In genomic region chr7:63816056-63816941, GRCm38 (mm10) we compare ENCODE assay signal across 10 mouse cellular contexts.
DNase-seq lines count a peak whose midpoint lies in the region; ATAC-seq and TF ChIP-seq lines count a peak whose summit lies in the region.
"Had no signal": no experiment of that assay in that cellular context is flagged by ENCODE, and none has a peak within 500 bp of the region (broad histone marks: within the 10 kb centered on the region; RNA-seq: fewer than 3 reads in every experiment).

No protein-coding gene starts in this region.

- H3K9ac ChIP-seq in forebrain, embryonic 16.5 days (replicated peaks; ENCODE audit: low read depth, low read length): no peak overlapping the region
- no peak overlapping the region for H3K9ac ChIP-seq in embryonic facial prominence, embryonic 12.5 days
- no peak overlapping the region for H3K9ac ChIP-seq in hindbrain, embryonic 12.5 days
- H3K9ac ChIP-seq: liver, embryonic 13.5 days had no signal

- WGBS in forebrain, embryonic 10.5 days: 86% methylated on average over 10 of the region's 10 CpGs
- WGBS in forebrain, embryonic 16.5 days: 82% methylated on average over 10 of the region's 10 CpGs
- WGBS in embryonic facial prominence, embryonic 12.5 days: 74% methylated on average over 10 of the region's 10 CpGs
- 86% methylated on average over 10 of the region's 10 CpGs for WGBS in hindbrain, embryonic 12.5 days
- WGBS in lung, adult 2 months: 31% methylated on average over 10 of the region's 10 CpGs

- no peak overlapping the region for H3K4me2 ChIP-seq in forebrain, embryonic 16.5 days (ENCODE audit: low read length)
- H3K4me2 ChIP-seq in embryonic facial prominence, embryonic 12.5 days (replicated peaks): no peak overlapping the region
- H3K4me2 ChIP-seq in hindbrain, embryonic 12.5 days (replicated peaks): no peak overlapping the region
- H3K4me2 ChIP-seq: liver, embryonic 13.5 days had no signal

- 0 out of 2 replicates have a peak, but pooled peaks cover 5% of the 10 kb centered on the region for H3K4me1 ChIP-seq in forebrain, embryonic 10.5 days
- H3K4me1 ChIP-seq in forebrain, embryonic 16.5 days (replicated peaks; ENCODE audit: control insufficient read depth, insufficient read depth, low read length): peaks cover 3% of the 10 kb centered on the region
- H3K4me1 ChIP-seq in embryonic facial prominence, embryonic 12.5 days: no peaks in the 10 kb centered on the region
- H3K4me1 ChIP-seq in hindbrain, embryonic 12.5 days: no peaks in the 10 kb centered on the region
- H3K4me1 ChIP-seq in lung, adult 2 months (ENCODE audit: control insufficient read depth, insufficient read depth, low read length): peaks cover 8% of the 10 kb centered on the region; the same call in 1 of the 2 replicates

- H3K9me3 ChIP-seq in forebrain, embryonic 10.5 days: no peaks in the 10 kb centered on the region
- H3K9me3 ChIP-seq in forebrain, embryonic 16.5 days (ENCODE audit: control insufficient read depth, low read length): no peaks in the 10 kb centered on the region
- H3K9me3 ChIP-seq in embryonic facial prominence, embryonic 12.5 days: no peaks in the 10 kb centered on the region
- H3K9me3 ChIP-seq in hindbrain, embryonic 12.5 days (replicated peaks): no peaks in the 10 kb centered on the region
- H3K9me3 ChIP-seq: G1E; liver, embryonic 13.5 days had no signal

- ATAC-seq in forebrain, embryonic 16.5 days: no peak
- no peak for ATAC-seq in embryonic facial prominence, embryonic 12.5 days (ENCODE audit: insufficient number of reproducible peaks, insufficient read depth, low FRiP score, low TSS enrichment)
- ATAC-seq in hindbrain, embryonic 12.5 days (ENCODE audit: low FRiP score): no peak

- no peak for TF ChIP-seq CTCF in lung, adult 2 months (IDR thresholded peaks at IDR 0.05; ENCODE audit: insufficient read depth, low read length)

- H3K27ac ChIP-seq in forebrain, embryonic 10.5 days: 0 out of 2 replicates have a peak overlapping the region, but pooled peaks have one; percentile 35
- H3K27ac ChIP-seq in forebrain, embryonic 16.5 days (ENCODE audit: low read length): no peak overlapping the region
- H3K27ac ChIP-seq in embryonic facial prominence, embryonic 12.5 days: peak overlapping the region; percentile 37; the same call in 1 of the 2 replicates
- H3K27ac ChIP-seq in hindbrain, embryonic 12.5 days: peak overlapping the region; percentile 23; the same call in 1 of the 2 replicates
- H3K27ac ChIP-seq: liver, embryonic 13.5 days had no signal

- no peaks in the 10 kb centered on the region for H3K36me3 ChIP-seq in forebrain, embryonic 10.5 days (replicated peaks)
- H3K36me3 ChIP-seq in forebrain, embryonic 16.5 days (ENCODE audit: control insufficient read depth, insufficient read depth): no peaks in the 10 kb centered on the region
- no peaks in the 10 kb centered on the region for H3K36me3 ChIP-seq in embryonic facial prominence, embryonic 12.5 days
- no peaks in the 10 kb centered on the region for H3K36me3 ChIP-seq in hindbrain, embryonic 12.5 days
- H3K36me3 ChIP-seq: G1E; liver, embryonic 13.5 days had no signal

- no peak for TF ChIP-seq POLR2A in lung, adult 2 months (IDR thresholded peaks at IDR 0.05; ENCODE audit: borderline replicate concordance, extremely low read depth, low read depth, low read length)

- H3K4me3 ChIP-seq in forebrain, embryonic 10.5 days: no peak overlapping the region
- H3K4me3 ChIP-seq in forebrain, embryonic 16.5 days (replicated peaks; ENCODE audit: low read length): no peak overlapping the region
- no peak overlapping the region for H3K4me3 ChIP-seq in embryonic facial prominence, embryonic 12.5 days
- H3K4me3 ChIP-seq in hindbrain, embryonic 12.5 days: no peak overlapping the region
- H3K4me3 ChIP-seq in lung, adult 2 months (replicated peaks; ENCODE audit: extremely low read depth, low read depth, low read length): no peak overlapping the region
- H3K4me3 ChIP-seq: liver, embryonic 13.5 days had no signal

- no peak for DNase-seq in forebrain, embryonic 10.5 days (ENCODE audit: extremely low spot score, low spot score)
- peak; percentile 20 for DNase-seq in lung, adult 2 months
- peak; percentile 43 to 47 for DNase-seq in thymus, postnatal 10 days (ENCODE audit: low spot score in 2 of 2)
- no peak for DNase-seq in ovary, postnatal 36 days (ENCODE audit: low spot score)
- no peak for DNase-seq in urinary bladder, adult 18-20 months (ENCODE audit: low spot score in 2 of 2)
- DNase-seq: liver, embryonic 13.5 days had no signal

- no peaks in the 10 kb centered on the region for H3K27me3 ChIP-seq in forebrain, embryonic 10.5 days (ENCODE audit: poor library complexity, severe bottlenecking)
- H3K27me3 ChIP-seq in forebrain, embryonic 16.5 days (replicated peaks; ENCODE audit: control insufficient read depth, insufficient read depth, low read length): no peaks in the 10 kb centered on the region
- no peaks in the 10 kb centered on the region for H3K27me3 ChIP-seq in embryonic facial prominence, embryonic 12.5 days
- no peaks in the 10 kb centered on the region for H3K27me3 ChIP-seq in hindbrain, embryonic 12.5 days
- H3K27me3 ChIP-seq: liver, embryonic 13.5 days had no signal

Comparison
In these comparisons a context has a peak if more than half of its experiments do, and no peak if none do; other contexts are left out.
1. DNase-seq: peak in lung, adult 2 months (single experiment) and thymus, postnatal 10 days (2 of 2); none in forebrain, embryonic 10.5 days (single experiment), ovary, postnatal 36 days (single experiment) and urinary bladder, adult 18-20 months (0 of 2).